Mouse (Mus musculus): ENCODE results near the gene Mapk1ip1. TPM values are rescaled to one million over a fixed set of nuclear protein-coding genes. Genes with fewer than 3 reads are reported as not detected.

Gene Mapk1ip1
- polyA plus RNA-seq, 1 experiment from 2014 or later: 10.5 TPM

DNA sequence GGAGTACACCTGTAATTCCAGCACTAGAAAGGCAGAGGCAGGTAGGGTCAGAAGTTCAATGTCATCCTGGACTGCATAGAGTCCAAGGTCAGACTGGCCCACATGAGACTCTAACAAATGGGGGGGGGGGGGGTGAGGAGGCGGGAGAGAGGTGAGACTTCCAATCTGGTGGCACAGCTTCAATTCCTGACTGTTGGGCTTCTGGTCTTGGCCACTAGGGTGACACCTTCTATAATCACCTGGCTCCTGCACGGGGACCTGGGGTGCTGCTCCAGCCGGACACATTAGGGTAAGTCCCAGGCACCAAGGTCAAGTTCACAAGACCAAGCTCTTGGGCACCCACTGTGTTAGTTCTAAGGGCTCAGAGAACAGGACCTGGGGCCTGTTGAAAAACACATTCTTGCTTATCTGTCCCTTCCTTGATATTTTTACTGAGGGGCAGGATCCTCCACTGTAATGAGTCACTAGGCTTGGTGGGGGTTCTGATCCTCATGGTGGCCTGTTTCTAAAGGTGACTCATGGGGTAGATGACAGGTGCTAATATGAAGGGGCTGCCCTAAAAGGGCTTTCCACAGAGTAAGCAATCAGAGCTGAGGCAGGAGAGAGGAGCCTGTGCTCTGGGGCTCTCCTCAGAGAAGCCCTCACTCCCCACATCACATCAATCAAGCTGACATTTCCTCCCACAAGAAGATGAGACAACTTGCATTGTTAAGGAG, 4.5 kb downstream of the Mapk1ip1 start:
- Histone ChIP-seq H3K9ac (ENCODE audit: low read depth, low read length) (no peak overlapping the region), H3K4me3 (ENCODE audit: low read depth, low read length) (no peak overlapping the region), H3K36me3 (ENCODE audit: control insufficient read depth, insufficient read depth) (peaks cover 7% of the 10 kb centered on the region; the same call in 1 of the 2 replicates), H3K4me1 (replicated peaks; ENCODE audit: control insufficient read depth, insufficient read depth, low read length) (peaks cover 11% of the 10 kb centered on the region), H3K27me3 (replicated peaks; ENCODE audit: control insufficient read depth, insufficient read depth, low read length) (no peaks in the 10 kb centered on the region), H3K9me3 (ENCODE audit: control insufficient read depth) (no peaks in the 10 kb centered on the region), H3K27ac (ENCODE audit: low read depth, low read length) (no peak overlapping the region), H3K4me2 (replicated peaks; ENCODE audit: low read depth) (no peak overlapping the region)
- WGBS: 69% methylated on average over 3 of the region's 3 CpGs
- no peak for ATAC-seq
- no peak for TF ChIP-seq CTCF (IDR thresholded peaks at IDR 0.05; ENCODE audit: low read depth)

- 46% methylated on average over 4 of the region's 4 CpGs for WGBS
- Histone ChIP-seq H3K9ac (ENCODE audit: low read depth, low read length) (no peak overlapping the region), H3K4me3 (ENCODE audit: low read depth, low read length) (no peak overlapping the region), H3K4me2 (replicated peaks; ENCODE audit: low read depth) (no peak overlapping the region), H3K4me1 (replicated peaks; ENCODE audit: control insufficient read depth, insufficient read depth, low read length) (peaks cover 11% of the 10 kb centered on the region), H3K27ac (ENCODE audit: low read depth, low read length) (no peak overlapping the region), H3K27me3 (replicated peaks; ENCODE audit: control insufficient read depth, insufficient read depth, low read length) (no peaks in the 10 kb centered on the region), H3K9me3 (ENCODE audit: control insufficient read depth) (no peaks in the 10 kb centered on the region), H3K36me3 (ENCODE audit: control insufficient read depth, insufficient read depth) (peaks cover 17% of the 10 kb centered on the region)
- ATAC-seq: peak; percentile 24; the same call in 1 of the 2 replicates
- TF ChIP-seq CTCF (IDR thresholded peaks at IDR 0.05; ENCODE audit: low read depth): peak; percentile 86
Measured at GRCm38 (mm10) chr7:138840594-138841021, 5.5 kb downstream of the Mapk1ip1 start.

GRCm38 (mm10) chr7:138835028-138835427, 11.0 kb downstream of the Mapk1ip1 start:
- Histone ChIP-seq H3K4me2 (replicated peaks; ENCODE audit: low read depth) (no peak overlapping the region), H3K9me3 (ENCODE audit: control insufficient read depth) (no peaks in the 10 kb centered on the region), H3K4me1 (replicated peaks; ENCODE audit: control insufficient read depth, insufficient read depth, low read length) (no peaks in the 10 kb centered on the region), H3K9ac (ENCODE audit: low read depth, low read length) (no peak overlapping the region), H3K27ac (ENCODE audit: low read depth, low read length) (no peak overlapping the region), H3K36me3 (ENCODE audit: control insufficient read depth, insufficient read depth) (peaks cover 18% of the 10 kb centered on the region), H3K27me3 (replicated peaks; ENCODE audit: control insufficient read depth, insufficient read depth, low read length) (no peaks in the 10 kb centered on the region), H3K4me3 (ENCODE audit: low read depth, low read length) (no peak overlapping the region)
- 95% methylated on average over 3 of the region's 3 CpGs for WGBS
- ATAC-seq: no peak
- TF ChIP-seq CTCF (IDR thresholded peaks at IDR 0.05; ENCODE audit: low read depth): peak; percentile 37; the same call in 1 of the 2 replicates

- Histone ChIP-seq H3K9me3 (ENCODE audit: control insufficient read depth) (no peaks in the 10 kb centered on the region), H3K27ac (ENCODE audit: low read depth, low read length) (no peak overlapping the region), H3K27me3 (replicated peaks; ENCODE audit: control insufficient read depth, insufficient read depth, low read length) (no peaks in the 10 kb centered on the region), H3K9ac (ENCODE audit: low read depth, low read length) (no peak overlapping the region), H3K4me1 (replicated peaks; ENCODE audit: control insufficient read depth, insufficient read depth, low read length) (no peaks in the 10 kb centered on the region), H3K4me2 (replicated peaks; ENCODE audit: low read depth) (no peak overlapping the region), H3K4me3 (ENCODE audit: low read depth, low read length) (no peak overlapping the region), H3K36me3 (ENCODE audit: control insufficient read depth, insufficient read depth) (no peaks in the 10 kb centered on the region)
- ATAC-seq: 0 out of 2 replicates have a peak, but pooled peaks have one; percentile 25
- TF ChIP-seq CTCF (IDR thresholded peaks at IDR 0.05; ENCODE audit: low read depth): peak; percentile 98
- WGBS: 14% methylated on average over 11 of the region's 11 CpGs
Measured at GRCm38 (mm10) chr7:138827812-138828211, 18.3 kb downstream of the Mapk1ip1 start.

GRCm38 (mm10) chr7:138824995-138825756, 20.9 kb downstream of the Mapk1ip1 start:
- no peak overlapping the region for H3K9ac ChIP-seq (ENCODE audit: low read depth, low read length)
- no peak for ATAC-seq
- no peaks in the 10 kb centered on the region for H3K27me3 ChIP-seq (replicated peaks; ENCODE audit: control insufficient read depth, insufficient read depth, low read length)
- WGBS: 79% methylated on average over 19 of the region's 19 CpGs
- no peaks in the 10 kb centered on the region for H3K4me1 ChIP-seq (replicated peaks; ENCODE audit: control insufficient read depth, insufficient read depth, low read length)
- H3K4me3 ChIP-seq (ENCODE audit: low read depth, low read length): no peak overlapping the region
- TF ChIP-seq CTCF (IDR thresholded peaks at IDR 0.05; ENCODE audit: low read depth): no peak
- H3K36me3 ChIP-seq (ENCODE audit: control insufficient read depth, insufficient read depth): no peaks in the 10 kb centered on the region
- no peak overlapping the region for H3K4me2 ChIP-seq (replicated peaks; ENCODE audit: low read depth)
- no peaks in the 10 kb centered on the region for H3K9me3 ChIP-seq (ENCODE audit: control insufficient read depth)
- H3K27ac ChIP-seq (ENCODE audit: low read depth, low read length): no peak overlapping the region

DNA sequence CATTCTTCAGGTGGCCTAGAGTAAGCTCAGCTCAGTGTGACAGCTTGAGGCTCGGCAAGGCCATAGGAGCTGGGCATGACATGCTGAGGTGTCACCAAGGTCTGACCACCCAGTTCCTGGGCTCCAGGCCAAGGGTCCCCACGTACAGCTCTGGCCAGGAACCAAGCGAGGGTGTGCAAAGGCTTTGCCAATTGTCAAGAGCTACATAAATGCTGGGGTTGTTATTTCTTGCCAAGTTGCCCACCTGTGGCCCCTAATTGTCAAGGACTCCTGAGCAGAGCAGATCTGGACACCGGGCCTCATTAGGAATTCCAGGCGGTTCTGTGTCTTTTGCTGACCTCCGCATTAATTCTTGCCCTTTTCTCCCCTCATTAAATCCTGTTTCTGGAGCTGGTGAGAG, 21.6 kb downstream of the Mapk1ip1 start:
- TF ChIP-seq CTCF (IDR thresholded peaks at IDR 0.05; ENCODE audit: low read depth): no peak
- Histone ChIP-seq H3K4me3 (ENCODE audit: low read depth, low read length) (no peak overlapping the region), H3K4me2 (replicated peaks; ENCODE audit: low read depth) (no peak overlapping the region), H3K36me3 (ENCODE audit: control insufficient read depth, insufficient read depth) (no peaks in the 10 kb centered on the region), H3K4me1 (replicated peaks; ENCODE audit: control insufficient read depth, insufficient read depth, low read length) (no peaks in the 10 kb centered on the region), H3K9ac (ENCODE audit: low read depth, low read length) (no peak overlapping the region), H3K27me3 (replicated peaks; ENCODE audit: control insufficient read depth, insufficient read depth, low read length) (no peaks in the 10 kb centered on the region), H3K9me3 (ENCODE audit: control insufficient read depth) (no peaks in the 10 kb centered on the region), H3K27ac (ENCODE audit: low read depth, low read length) (no peak overlapping the region)
- no peak for ATAC-seq
- WGBS: 82% methylated on average over 6 of the region's 6 CpGs
